ENCODE assay signal across 22 mouse cellular contexts in the genomic region with DNA sequence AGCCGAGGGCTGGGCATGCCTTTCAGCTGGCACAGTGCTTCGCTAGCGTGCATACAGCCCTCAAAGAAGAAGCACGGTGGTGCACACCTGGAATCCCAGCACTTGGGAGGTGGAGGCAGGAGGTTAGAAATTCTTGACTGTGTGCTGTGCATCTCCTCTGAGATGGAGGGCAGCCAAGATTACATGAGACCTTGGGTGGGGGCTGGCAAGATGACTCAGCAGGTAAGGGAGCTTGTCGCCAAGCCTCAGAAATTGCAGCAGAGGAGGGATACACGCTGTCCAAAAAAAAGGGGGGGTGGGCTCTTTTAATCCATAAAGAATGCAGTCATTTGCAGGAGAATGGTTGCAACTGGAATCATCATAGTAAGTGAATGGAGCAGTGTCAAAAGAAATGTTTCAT. TPM values are rescaled to one million over a fixed set of nuclear protein-coding genes. Genes with fewer than 3 reads are reported as not detected.
DNase-seq lines count a peak whose midpoint lies in the region; ATAC-seq lines count a peak whose summit lies in the region.
"Had no signal": no experiment of that assay in that cellular context is flagged by ENCODE, and none has a peak within 500 bp of the region (broad histone marks: within the 10 kb centered on the region; RNA-seq: fewer than 3 reads in every experiment).

No protein-coding gene starts in this region.

- WGBS in liver, embryonic 12.5 days (ENCODE audit: insufficient replicate concordance): 62% methylated on average over 6 of the region's 6 CpGs

- peak; percentile 21 to 70 for DNase-seq in adrenal gland, adult (ENCODE audit: inconsistent age in 2 of 2, low spot score in 1 of 2)
- no peak for DNase-seq in adrenal gland, postnatal 25 days
- DNase-seq in adrenal gland, adult 8-10 months: peak; percentile 10
- DNase-seq in lung, postnatal 14 days: no peak
- no peak for DNase-seq in left cerebral cortex, adult 9 months (ENCODE audit: low spot score in 2 of 2)
- DNase-seq in Muller cell, postnatal 12 days (ENCODE audit: inconsistent ontology term): no peak
- no peak for DNase-seq in right cerebral cortex, adult 18-20 months
- DNase-seq: cerebellum, adult 18-20 months; cerebellum, postnatal 36 days; gastrocnemius, adult 2 months; heart, postnatal 10 days; kidney, adult 2 months; kidney, postnatal 14 days; layer of hippocampus, postnatal 36 days; midbrain, embryonic 14.5 days; thymus, adult 2 months had no signal

- peak overlapping the region; percentile 44 for H3K4me2 ChIP-seq in liver, embryonic 12.5 days
- H3K4me2 ChIP-seq: embryonic facial prominence, embryonic 15.5 days; heart, embryonic 11.5 days; neural tube, embryonic 15.5 days had no signal

- H3K27ac ChIP-seq in liver, embryonic 12.5 days: peak overlapping the region; percentile 79
- H3K27ac ChIP-seq: embryonic facial prominence, embryonic 15.5 days; gastrocnemius, adult 2 months; layer of hippocampus, adult 2 months; neural tube, embryonic 15.5 days had no signal

- H3K4me3 ChIP-seq in liver, embryonic 12.5 days: no peak overlapping the region
- H3K4me3 ChIP-seq: embryonic facial prominence, embryonic 15.5 days; gastrocnemius, adult 2 months; layer of hippocampus, adult 2 months; myocyte; neural tube, embryonic 15.5 days had no signal

- peaks cover 86% of the 10 kb centered on the region for H3K36me3 ChIP-seq in liver, embryonic 12.5 days

- peaks cover 53% of the 10 kb centered on the region for H3K4me1 ChIP-seq in liver, embryonic 12.5 days
- H3K4me1 ChIP-seq: embryonic facial prominence, embryonic 15.5 days; neural tube, embryonic 15.5 days had no signal

- H3K27me3 ChIP-seq in liver, embryonic 12.5 days (replicated peaks): no peaks in the 10 kb centered on the region
- H3K27me3 ChIP-seq: embryonic facial prominence, embryonic 15.5 days; neural tube, embryonic 15.5 days had no signal

- peak overlapping the region; percentile 3; the same call in 1 of the 2 replicates for H3K9ac ChIP-seq in liver, embryonic 12.5 days
- H3K9ac ChIP-seq: embryonic facial prominence, embryonic 15.5 days; neural tube, embryonic 15.5 days had no signal

- H3K9me3 ChIP-seq in liver, embryonic 12.5 days (replicated peaks): no peaks in the 10 kb centered on the region
- H3K9me3 ChIP-seq: embryonic facial prominence, embryonic 15.5 days; neural tube, embryonic 15.5 days had no signal

- ATAC-seq in liver, embryonic 12.5 days: peak; percentile 65

RNA-seq across cellular contexts. Expression of a gene that starts 43.9 kb away (rescaled TPM):
- 62.2 and 62.4 TPM in 2 replicates for total RNA-seq in adrenal gland, postnatal 25 days (2021)
- total RNA-seq in adrenal gland, adult 8-10 months (2022): 10 to 100 TPM; 61.4 to 74.7 (median 70.7) TPM
- 10.7 and 12.6 TPM in 2 replicates for polyA plus RNA-seq in liver, embryonic 12.5 days (2016; fragmentation: Nextera tagmentation; extraction: Ambion mirVana)

Comparison
In these comparisons a context has a peak if more than half of its experiments do, and no peak if none do; other contexts are left out.
1. DNase-seq: peak in adrenal gland, adult (2 of 2) and adrenal gland, adult 8-10 months (single experiment); none in adrenal gland, postnatal 25 days (single experiment), lung, postnatal 14 days (single experiment), left cerebral cortex, adult 9 months (0 of 2), Muller cell, postnatal 12 days (single experiment) and right cerebral cortex, adult 18-20 months (single experiment).